Mouse (Mus musculus) heart, embryonic 12.5 days (tissue): ENCODE results near the gene Lpar5. TPM values are rescaled to one million over a fixed set of nuclear protein-coding genes. Genes with fewer than 3 reads are reported as not detected.
A peak's percentile ranks its signal among the peaks of the same experiment; 100 is the strongest.

Experiments
- ATAC-seq: fragments of 200-750 bp; cut with Nextera tagmentation; 2 replicates; pipeline ENCODE4 v1.8.0; 2017; ENCODE audit warnings: moderate TSS enrichment, moderate library complexity; ENCODE audit not compliant: insufficient number of reproducible peaks, low FRiP score
- H3K27ac ChIP-seq: fragments of 300-500 bp; sonication (generic); 2 replicates; pipeline ENCODE4 v1.5.1; 2016; ENCODE audit warnings: mild to moderate bottlenecking, moderate library complexity; ENCODE audit not compliant: poor library complexity, severe bottlenecking
- H3K27me3 ChIP-seq: fragments of 300-500 bp; sonication (generic); replicated peaks from 2 replicates; pipeline ENCODE4 v1.6.1; 2016; ENCODE audit warnings: mild to moderate bottlenecking, moderate library complexity
- H3K36me3 ChIP-seq: fragments of 300-500 bp; sonication (generic); 2 replicates; pipeline ENCODE4 v1.6.1; 2016; ENCODE audit warnings: mild to moderate bottlenecking, moderate library complexity
- H3K4me1 ChIP-seq: fragments of 300-500 bp; sonication (generic); replicated peaks from 2 replicates; pipeline ENCODE4 v1.6.1; 2016; ENCODE audit warnings: mild to moderate bottlenecking
- H3K4me2 ChIP-seq: fragments of 300-500 bp; sonication (generic); 2 replicates; pipeline ENCODE4 v1.6.1; 2016; ENCODE audit warnings: mild to moderate bottlenecking, moderate library complexity
- H3K4me3 ChIP-seq: fragments of 300-500 bp; sonication (generic); 2 replicates; pipeline ENCODE4 v1.5.1; 2016; ENCODE audit warnings: mild to moderate bottlenecking
- H3K9ac ChIP-seq: fragments of 300-500 bp; sonication (generic); 2 replicates; pipeline ENCODE4 v1.6.1; 2016; ENCODE audit warnings: mild to moderate bottlenecking, moderate library complexity
- H3K9me3 ChIP-seq: fragments of 300-500 bp; sonication (generic); replicated peaks from 2 replicates; pipeline ENCODE4 v1.6.1; 2016; ENCODE audit warnings: mild to moderate bottlenecking, moderate library complexity
- WGBS: fragments of 180-500 bp; shearing (Covaris S2); methylation state at CpG from one replicate; pipeline ENCODE4 v1.1.7; 2016; 5-methylcytosine and 5-hydroxymethylcytosine counted together
- polyA plus RNA-seq: library from polyadenylated mRNA; unstranded; fragments of >200 nt; fragmentation: Nextera tagmentation; extraction: Ambion mirVana; gene quantifications from 2 replicates; pipeline ENCODE4 v1.2.1, GENCODE M21; 2016

Lpar5 gene
- polyA plus RNA-seq, 1 experiment from 2014 or later, result 0.24 TPM

DNA sequence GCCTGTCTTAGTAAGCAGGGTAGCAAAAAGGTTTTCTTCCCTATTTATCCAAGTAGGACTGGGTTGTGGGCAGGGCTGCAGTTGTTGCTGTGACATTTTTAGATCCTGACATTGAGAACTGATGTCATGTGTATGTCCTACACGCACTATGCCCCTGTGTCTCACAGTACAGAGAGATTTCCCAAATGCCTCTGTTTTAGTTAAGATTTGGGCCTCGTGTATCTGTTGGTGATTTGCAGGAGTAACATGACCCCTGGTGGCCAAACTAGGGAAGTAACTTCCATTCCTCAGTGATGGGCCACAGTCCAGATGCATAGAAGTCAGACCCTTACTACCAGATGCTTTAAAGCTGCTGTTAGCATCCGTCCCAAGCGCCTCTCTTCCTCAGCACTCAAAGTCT, 16.7 kb downstream of the Lpar5 start:
- 2% methylated on average over 4 of the region's 4 CpGs for WGBS
- no peaks in the 10 kb centered on the region for H3K36me3 ChIP-seq
- H3K9me3 ChIP-seq, result no peaks in the 10 kb centered on the region
- no peak overlapping the region for H3K27ac ChIP-seq
- H3K4me1 ChIP-seq, result peaks cover 20% of the 10 kb centered on the region
- ATAC-seq, result no peak
- no peaks in the 10 kb centered on the region for H3K27me3 ChIP-seq
- H3K9ac ChIP-seq, result no peak overlapping the region
- H3K4me3 ChIP-seq, result no peak overlapping the region
- H3K4me2 ChIP-seq, result no peak overlapping the region

DNA sequence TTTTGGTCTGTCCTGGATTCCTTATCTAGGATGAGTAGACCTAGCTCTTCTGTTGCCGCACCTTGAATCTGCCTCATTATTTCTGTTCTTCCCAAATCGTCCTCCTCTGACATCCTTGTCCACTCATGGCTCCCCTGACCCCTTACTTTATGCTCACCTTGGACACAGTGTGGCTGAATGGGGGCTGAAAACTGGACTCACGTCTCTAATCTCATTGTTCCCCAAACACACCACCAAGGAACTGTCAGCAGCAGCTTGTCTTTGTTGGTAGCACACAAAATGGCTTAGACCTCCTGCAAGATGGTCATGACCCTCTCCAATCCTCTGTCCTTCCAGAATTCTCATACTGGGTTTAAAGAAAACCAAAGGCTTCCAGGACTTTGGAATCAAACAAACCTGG, 20.2 kb downstream of the Lpar5 start:
- no peak overlapping the region for H3K9ac ChIP-seq
- no peaks in the 10 kb centered on the region for H3K27me3 ChIP-seq
- H3K36me3 ChIP-seq, result no peaks in the 10 kb centered on the region
- H3K27ac ChIP-seq, result peak overlapping the region; percentile 87
- 80% methylated on average over 3 of the region's 3 CpGs for WGBS
- H3K9me3 ChIP-seq, result no peaks in the 10 kb centered on the region
- peaks cover 33% of the 10 kb centered on the region for H3K4me1 ChIP-seq
- no peak overlapping the region for H3K4me3 ChIP-seq
- H3K4me2 ChIP-seq, result no peak overlapping the region
- no peak for ATAC-seq

DNA sequence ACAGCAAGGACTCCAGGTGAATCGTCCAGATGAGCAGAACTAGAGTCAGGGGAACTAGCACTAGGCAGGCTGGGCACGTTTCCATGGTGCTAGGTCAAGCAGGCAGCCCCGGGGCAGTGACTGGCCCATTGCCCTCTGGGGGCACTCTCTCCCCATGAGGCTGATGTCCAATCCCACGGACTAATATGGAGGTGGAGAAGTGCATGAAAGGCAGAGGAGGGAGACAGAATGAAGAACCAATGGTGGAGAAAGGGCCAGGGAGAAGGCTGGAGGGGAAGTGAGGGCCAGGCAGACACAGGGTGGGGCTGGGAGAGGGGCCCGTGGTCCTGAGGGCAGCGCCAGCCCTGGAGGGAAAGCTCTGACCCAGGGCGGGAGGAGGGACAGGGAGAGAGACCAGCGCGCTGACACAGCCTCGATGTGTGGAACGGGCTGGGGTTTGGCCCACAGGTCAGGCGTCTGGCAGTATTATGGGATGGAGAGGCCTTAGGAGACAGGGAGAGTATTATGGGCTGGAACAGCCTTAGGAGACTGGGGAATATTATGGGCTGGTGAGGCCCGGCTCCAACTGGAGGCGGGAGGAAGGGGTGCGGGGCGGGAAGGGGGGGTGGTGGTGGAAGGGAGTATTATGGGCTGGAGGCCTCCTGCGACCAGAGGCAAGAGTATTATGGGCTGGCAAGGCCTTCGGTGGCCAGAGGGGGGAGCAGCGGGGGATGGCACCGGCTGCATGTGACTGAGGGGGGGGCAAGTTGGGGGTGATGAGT, 21.0 kb downstream of the Lpar5 start:
- no peaks in the 10 kb centered on the region for H3K9me3 ChIP-seq
- H3K27me3 ChIP-seq, result no peaks in the 10 kb centered on the region
- peak; percentile 74 for ATAC-seq
- peak overlapping the region; percentile 87 for H3K27ac ChIP-seq
- H3K4me3 ChIP-seq, result peak overlapping the region; percentile 25
- H3K36me3 ChIP-seq, result no peaks in the 10 kb centered on the region
- WGBS, result 2% methylated on average over 20 of the region's 20 CpGs
- peak overlapping the region; percentile 26 for H3K9ac ChIP-seq
- peaks cover 33% of the 10 kb centered on the region for H3K4me1 ChIP-seq
- H3K4me2 ChIP-seq, result peak overlapping the region; percentile 65

DNA sequence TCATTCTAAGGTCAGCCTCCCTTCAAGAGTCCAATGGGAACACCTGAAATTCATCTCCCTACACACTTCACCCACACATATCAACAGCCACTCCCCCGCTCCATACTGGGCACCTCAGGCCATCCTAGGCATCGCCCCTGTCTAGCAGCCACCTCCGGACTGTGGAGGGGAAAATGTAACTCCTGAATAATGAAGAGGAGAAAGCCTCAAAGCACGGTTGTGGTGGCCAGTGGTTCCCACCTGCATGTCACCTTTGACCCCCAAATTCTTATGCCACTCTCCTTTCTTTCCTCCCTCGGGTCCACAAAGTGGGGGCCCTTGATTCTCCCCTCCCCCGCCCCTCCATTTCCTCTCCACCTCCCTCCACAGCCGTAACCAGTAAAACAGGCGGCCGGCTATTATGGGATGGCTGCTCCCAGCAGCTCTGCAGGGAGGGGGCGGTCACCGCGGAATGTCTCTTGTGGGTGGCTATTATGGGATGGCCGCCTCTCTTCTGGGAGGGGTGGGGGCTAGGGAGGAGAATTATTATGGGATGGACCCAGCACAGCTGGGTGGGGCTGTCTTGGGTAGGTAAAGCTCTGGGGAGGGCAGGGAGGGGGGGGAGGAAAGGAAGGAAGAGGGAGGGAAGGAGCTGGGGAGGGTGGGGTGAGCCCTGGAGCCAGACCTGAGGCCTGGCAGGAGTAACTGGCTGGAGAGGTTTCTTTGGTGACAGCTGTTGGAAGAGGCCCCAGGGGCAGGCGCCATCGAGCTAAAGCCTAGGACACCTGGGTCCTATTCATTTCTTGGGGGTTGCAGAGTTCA, 22.0 kb downstream of the Lpar5 start:
- Histone ChIP-seq H3K36me3 (no peaks in the 10 kb centered on the region), H3K27me3 (no peaks in the 10 kb centered on the region), H3K27ac (peak overlapping the region; percentile 87), H3K4me1 (peaks cover 27% of the 10 kb centered on the region), H3K4me2 (peak overlapping the region; percentile 65), H3K4me3 (peak overlapping the region; percentile 25), H3K9ac (peak overlapping the region; percentile 57), H3K9me3 (no peaks in the 10 kb centered on the region)
- peak; percentile 71 for ATAC-seq
- 3% methylated on average over 15 of the region's 15 CpGs for WGBS

DNA sequence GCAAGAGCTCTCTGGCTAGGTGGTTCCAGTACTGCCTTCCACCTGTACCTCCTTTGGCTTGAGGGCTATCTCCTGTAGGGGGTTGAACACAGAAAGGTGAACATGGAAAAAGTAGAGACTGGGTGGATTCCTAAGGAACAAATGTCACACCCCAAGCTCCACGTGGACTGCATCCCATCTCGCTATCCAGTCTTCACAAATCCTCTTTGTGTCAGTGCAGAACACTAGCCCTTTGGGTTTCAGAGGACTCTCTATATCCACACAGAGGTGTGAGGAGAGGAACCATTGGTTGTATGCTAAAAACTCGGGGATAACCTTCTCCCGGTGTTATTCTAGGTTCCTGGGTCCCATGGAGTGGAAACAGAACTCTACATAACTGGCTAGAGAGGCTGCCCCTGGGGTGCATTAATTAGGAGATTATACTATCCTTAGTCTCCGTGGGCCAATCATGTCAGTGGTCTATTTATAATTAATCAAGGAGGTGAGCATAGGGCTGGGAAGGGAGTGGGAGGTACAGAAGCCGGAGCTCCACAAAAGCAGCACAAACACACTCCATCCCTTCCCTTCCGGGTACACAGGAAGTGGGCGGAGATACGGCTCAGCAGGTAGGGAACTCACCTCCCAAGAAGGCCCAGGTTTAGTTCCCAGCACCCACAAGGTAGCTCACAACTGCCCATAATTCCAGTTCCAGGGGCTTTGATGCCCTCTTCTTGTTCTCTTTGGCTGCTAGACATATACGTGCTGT, 22.8 kb downstream of the Lpar5 start:
- no peaks in the 10 kb centered on the region for H3K27me3 ChIP-seq
- peak overlapping the region; percentile 65 for H3K4me2 ChIP-seq
- 59% methylated on average over 10 of the region's 10 CpGs for WGBS
- peaks cover 31% of the 10 kb centered on the region for H3K4me1 ChIP-seq
- H3K36me3 ChIP-seq, result no peaks in the 10 kb centered on the region
- peak overlapping the region; percentile 87 for H3K27ac ChIP-seq
- H3K4me3 ChIP-seq, result peak overlapping the region; percentile 25; the same call in 1 of the 2 replicates
- no peak for ATAC-seq
- peak overlapping the region; percentile 57 for H3K9ac ChIP-seq
- H3K9me3 ChIP-seq, result no peaks in the 10 kb centered on the region

DNA sequence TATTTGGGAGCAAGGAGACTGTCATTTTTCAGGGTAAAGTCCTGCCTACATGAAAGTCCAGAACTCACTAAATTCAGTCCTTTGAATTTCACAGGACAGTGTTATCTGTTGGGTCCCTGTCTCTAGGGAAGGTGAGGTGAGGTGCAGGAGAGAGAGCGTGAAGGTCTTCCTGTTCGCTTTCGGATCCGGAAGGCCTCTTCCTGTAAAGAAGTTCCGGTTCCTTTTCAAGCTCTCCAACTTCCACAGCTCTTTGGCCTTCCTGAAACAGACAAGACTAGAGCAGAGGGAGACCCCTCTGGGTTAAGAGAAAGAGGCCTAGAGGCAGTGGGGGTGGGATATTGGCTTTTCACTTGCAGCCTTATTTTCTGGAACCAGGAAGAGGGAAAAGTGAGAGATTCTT, 24.7 kb downstream of the Lpar5 start:
- ATAC-seq, result no peak
- no peak overlapping the region for H3K27ac ChIP-seq
- no peaks in the 10 kb centered on the region for H3K9me3 ChIP-seq
- WGBS, result 64% methylated on average over 5 of the region's 5 CpGs
- no peaks in the 10 kb centered on the region for H3K27me3 ChIP-seq
- H3K4me3 ChIP-seq, result no peak overlapping the region
- no peak overlapping the region for H3K9ac ChIP-seq
- H3K4me1 ChIP-seq, result peaks cover 34% of the 10 kb centered on the region
- H3K36me3 ChIP-seq, result no peaks in the 10 kb centered on the region
- H3K4me2 ChIP-seq, result no peak overlapping the region

DNA sequence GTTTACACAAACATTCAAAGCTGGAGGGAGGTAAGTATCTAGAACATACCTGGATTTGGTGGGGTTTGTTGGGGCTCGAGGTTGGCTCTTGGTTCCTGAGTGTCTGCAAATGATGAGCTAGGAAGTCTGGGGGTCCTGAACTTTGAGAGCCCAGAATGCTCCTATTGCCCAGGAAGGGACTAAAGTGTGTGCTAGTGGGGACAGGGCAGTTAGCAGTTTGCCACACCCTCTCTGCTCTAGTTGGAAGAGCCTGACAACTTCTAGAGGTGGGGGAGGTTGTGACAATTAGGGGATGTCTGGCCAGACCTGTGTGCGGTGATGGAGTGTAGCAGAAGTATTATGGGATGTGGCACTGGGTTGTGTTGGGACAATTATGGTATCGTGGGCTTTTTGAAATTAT, 27.1 kb downstream of the Lpar5 start:
- Histone ChIP-seq H3K4me3 (no peak overlapping the region), H3K9me3 (no peaks in the 10 kb centered on the region), H3K4me2 (no peak overlapping the region), H3K4me1 (peaks cover 45% of the 10 kb centered on the region), H3K9ac (no peak overlapping the region), H3K27ac (peak overlapping the region; percentile 95; the same call in 1 of the 2 replicates), H3K36me3 (peaks cover 13% of the 10 kb centered on the region), H3K27me3 (no peaks in the 10 kb centered on the region)
- 53% methylated on average over 3 of the region's 3 CpGs for WGBS
- no peak for ATAC-seq

DNA sequence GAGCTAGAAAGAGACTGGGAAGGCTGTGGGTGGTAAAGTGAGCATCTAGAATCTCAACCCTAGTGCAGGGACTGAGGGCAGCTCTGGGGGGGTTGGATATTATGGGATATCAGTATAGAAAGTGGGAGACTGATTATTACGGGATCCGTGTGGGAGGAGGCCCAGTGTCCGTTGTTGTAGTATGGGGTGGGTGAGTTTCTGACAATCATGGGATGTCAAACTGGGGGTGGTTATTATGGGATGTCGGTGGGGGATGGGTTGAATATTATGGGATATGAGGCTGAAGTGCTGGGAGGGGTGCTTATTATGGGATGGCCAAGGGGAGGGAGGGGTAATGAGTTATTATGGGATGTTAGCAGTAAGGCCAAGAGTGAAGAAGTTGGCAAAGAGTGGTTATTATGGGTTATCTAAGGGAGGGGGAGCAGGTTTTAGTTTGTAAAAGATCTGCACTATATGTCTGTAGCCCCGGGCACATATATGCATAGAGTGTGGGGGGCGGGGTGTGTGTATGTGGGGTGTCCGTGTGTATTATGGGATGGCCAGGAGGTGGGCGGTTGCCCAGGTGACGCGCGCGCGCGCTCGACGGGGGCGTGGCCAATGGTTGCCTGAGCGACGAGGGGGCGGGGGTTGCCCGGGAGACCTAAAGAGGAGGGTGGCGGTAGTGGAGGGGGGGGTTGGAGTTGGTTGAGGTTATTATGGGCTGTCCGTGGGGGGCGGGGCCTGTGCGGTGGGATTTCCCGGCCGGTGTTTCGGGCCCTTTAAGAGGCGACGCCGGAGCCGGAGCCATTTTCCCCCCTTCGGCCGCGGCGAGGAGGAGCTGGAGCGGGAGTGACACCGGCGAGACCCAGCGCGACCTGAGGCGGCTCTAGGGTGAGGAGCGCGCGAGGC, 27.9 kb downstream of the Lpar5 start, which contains the start of gene Chd4:
Gene Chd4 (plus strand): TSS at position 591 of the 888 bp plus-strand sequence.
- Histone ChIP-seq H3K4me2 (peak within 1 kb of the TSS; percentile 94), H3K27ac (peak within 1 kb of the TSS; percentile 95), H3K4me3 (peak within 1 kb of the TSS; percentile 89), H3K36me3 (peaks cover 21% of the 10 kb centered on the region), H3K4me1 (peaks cover 41% of the 10 kb centered on the region), H3K9me3 (no peaks in the 10 kb centered on the region), H3K9ac (peak within 1 kb of the TSS; percentile 93), H3K27me3 (no peaks in the 10 kb centered on the region)
- ATAC-seq, result peak; percentile 84
- 2% methylated on average over 44 of the region's 45 CpGs for WGBS

DNA sequence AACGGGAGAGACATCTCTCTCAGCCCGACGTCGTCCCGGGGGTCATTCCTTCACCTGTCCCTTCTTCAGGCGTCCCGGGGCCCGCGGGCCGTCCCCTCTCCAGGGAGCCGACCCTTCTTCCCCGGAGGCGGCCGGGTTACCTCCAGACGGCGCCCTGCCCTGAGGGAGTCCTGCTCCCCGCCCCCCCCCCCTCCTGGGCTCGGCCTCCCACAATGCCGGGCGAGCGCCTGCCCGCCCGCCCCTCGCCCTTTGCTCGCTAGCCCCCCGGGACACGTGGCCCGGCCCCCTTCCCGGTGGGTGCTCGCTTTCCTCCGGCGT, 28.5 kb downstream of the Lpar5 start:
- no peaks in the 10 kb centered on the region for H3K27me3 ChIP-seq
- H3K4me3 ChIP-seq, result peak overlapping the region; percentile 89
- peak; percentile 9 for ATAC-seq
- peak overlapping the region; percentile 95 for H3K27ac ChIP-seq
- peak overlapping the region; percentile 93 for H3K9ac ChIP-seq
- peak overlapping the region; percentile 94 for H3K4me2 ChIP-seq
- WGBS, result 0% methylated on average over 8 of the region's 32 CpGs
- H3K36me3 ChIP-seq, result peaks cover 27% of the 10 kb centered on the region
- no peaks in the 10 kb centered on the region for H3K9me3 ChIP-seq
- peaks cover 39% of the 10 kb centered on the region for H3K4me1 ChIP-seq

DNA sequence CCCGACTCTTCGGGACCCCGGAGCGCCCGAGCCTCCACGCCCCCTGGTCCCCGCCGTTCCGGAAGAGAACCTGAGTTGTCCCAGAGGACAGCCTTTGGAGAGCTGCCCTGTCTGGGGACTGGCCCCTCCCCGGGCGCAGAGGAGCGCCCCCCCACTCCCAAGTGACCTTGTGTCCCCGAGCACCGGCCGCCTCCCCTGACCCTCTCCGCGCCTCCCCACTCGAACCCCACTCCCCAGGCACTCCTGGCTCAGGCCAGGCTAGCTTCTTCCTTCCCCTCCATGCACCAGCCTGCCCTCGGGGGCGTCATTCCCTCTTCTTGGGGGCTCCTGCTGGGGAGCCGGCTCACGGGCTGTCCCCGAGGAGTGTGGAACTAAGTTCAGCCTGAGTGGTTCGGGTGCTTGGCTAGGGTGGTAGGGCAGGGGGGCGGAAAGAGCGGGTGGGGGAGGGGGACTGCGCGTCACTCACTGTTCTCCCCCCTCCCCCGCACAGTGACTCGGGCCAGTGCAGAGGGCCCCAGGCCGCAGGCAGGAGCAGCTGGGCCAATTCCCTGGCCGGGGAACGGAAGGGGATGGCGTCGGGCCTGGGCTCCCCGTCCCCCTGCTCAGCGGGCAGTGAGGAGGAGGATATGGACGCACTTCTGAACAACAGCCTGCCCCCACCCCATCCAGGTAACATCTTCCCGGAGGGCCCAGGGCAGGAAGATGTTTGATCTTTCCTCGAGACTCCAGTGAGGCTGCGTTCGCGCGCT, 29.1 kb downstream of the Lpar5 start:
- H3K4me2 ChIP-seq, result peak overlapping the region; percentile 94
- WGBS, result under 1% methylated on average over 40 of the region's 44 CpGs
- H3K36me3 ChIP-seq, result peaks cover 32% of the 10 kb centered on the region
- no peaks in the 10 kb centered on the region for H3K9me3 ChIP-seq
- peaks cover 42% of the 10 kb centered on the region for H3K4me1 ChIP-seq
- no peaks in the 10 kb centered on the region for H3K27me3 ChIP-seq
- peak overlapping the region; percentile 89 for H3K4me3 ChIP-seq
- peak overlapping the region; percentile 95 for H3K27ac ChIP-seq
- peak; percentile 58 for ATAC-seq
- H3K9ac ChIP-seq, result peak overlapping the region; percentile 93
